Comparison of ENCODE assay signal across 21 mouse cellular contexts in genomic region chr8:124543272-124543671, GRCm38 (mm10). TPM values are rescaled to one million over a fixed set of nuclear protein-coding genes. Genes with fewer than 3 reads are reported as not detected.
"Had no signal": no experiment of that assay in that cellular context is flagged by ENCODE, and none has a peak within 500 bp of the region (broad histone marks: within the 10 kb centered on the region; RNA-seq: fewer than 3 reads in every experiment).

No protein-coding gene starts in this region.

- ATAC-seq: hindbrain, embryonic 16.5 days; inflammation-experienced regulatory T-cells, adult 6 months; intestine, embryonic 15.5 days; intestine, postnatal 0 days; liver, postnatal 0 days had no signal

- DNase-seq: gastrocnemius, postnatal 14 days; gastrocnemius, postnatal 36 days; heart, adult 18-20 months; heart, postnatal 10 days; heart, postnatal 4 days; kidney, adult 18-20 months; kidney, adult 8-10 months; kidney, postnatal 10 days; kidney, postnatal 25 days; kidney, postnatal 4 days; liver; liver, embryonic 13.5 days; liver, postnatal 0 days had no signal

RNA-seq across cellular contexts. Expression of gene Capn9, which starts 32.6 kb away (rescaled TPM):
- total RNA-seq: gastrocnemius, postnatal 36 days; heart, adult 18-20 months; heart, adult 8-10 months; heart, postnatal 10 days; heart, postnatal 25 days; left cerebral cortex, adult 2 months; left cerebral cortex, postnatal 14 days had no signal
